Mouse (Mus musculus) hindbrain, postnatal 0 days (tissue): ENCODE results near the gene Iapp. TPM values are rescaled to one million over a fixed set of nuclear protein-coding genes. Genes with fewer than 3 reads are reported as not detected.

Source experiments
- ATAC-seq: fragments of 200-750 bp; cut with Nextera tagmentation; 2 replicates; pipeline ENCODE4 v1.8.0; 2017; ENCODE audit warnings: mild to moderate bottlenecking, moderate TSS enrichment, moderate library complexity
- DNase-seq: peaks from one replicate; pipeline ENCODE4 v3.0.0-alpha.2; 2015; ENCODE audit warnings: low spot score
- H3K27ac ChIP-seq: fragments of 300-500 bp; sonication (generic); 2 replicates; pipeline ENCODE4 v1.5.1; 2014; ENCODE audit warnings: mild to moderate bottlenecking
- H3K27me3 ChIP-seq: fragments of 300-500 bp; sonication (generic); 2 replicates; pipeline ENCODE4 v1.6.1; 2014; ENCODE audit warnings: low read length, mixed read lengths; ENCODE audit not compliant: insufficient read depth
- H3K36me3 ChIP-seq: fragments of 300-500 bp; sonication (generic); 2 replicates; pipeline ENCODE4 v1.6.1; 2014; ENCODE audit warnings: low read length, mixed read lengths; ENCODE audit not compliant: insufficient read depth
- H3K4me1 ChIP-seq: fragments of 300-500 bp; sonication (generic); 2 replicates; pipeline ENCODE4 v1.6.1; 2014; ENCODE audit warnings: antibody characterized with exemption, low read length, mixed read lengths; ENCODE audit not compliant: insufficient read depth
- H3K4me2 ChIP-seq: fragments of 300-500 bp; sonication (generic); 2 replicates; pipeline ENCODE4 v1.6.1; 2014; ENCODE audit warnings: low read depth, mild to moderate bottlenecking, low read length, moderate library complexity, mixed read lengths
- H3K4me3 ChIP-seq: fragments of 300-500 bp; sonication (generic); 2 replicates; pipeline ENCODE4 v1.5.1; 2014; ENCODE audit warnings: low read length
- H3K9ac ChIP-seq: fragments of 300-500 bp; sonication (generic); replicated peaks from 2 replicates; pipeline ENCODE4 v1.6.1; 2014; ENCODE audit warnings: mild to moderate bottlenecking, low read length, moderate library complexity, mixed read lengths
- H3K9me3 ChIP-seq: fragments of 300-500 bp; sonication (generic); 2 replicates; pipeline ENCODE4 v1.6.1; 2016; ENCODE audit warnings: low read length, mixed read lengths
- CTCF ChIP-seq: IDR thresholded peaks from 2 replicates; pipeline ENCODE4 v1.5.1; 2016; ENCODE audit warnings: antibody characterized with exemption, control low read depth, low read depth
- WGBS: fragments of 180-500 bp; shearing (Covaris S2); extraction: QIAGEN DNeasy Blood & Tissue Kit; methylation state at CpG from one replicate; pipeline ENCODE4 v1.1.7; 2014; 5-methylcytosine and 5-hydroxymethylcytosine counted together
- polyA plus RNA-seq: library from polyadenylated mRNA; unstranded; fragments of >200 nt; fragmentation: Nextera tagmentation; extraction: Ambion mirVana; gene quantifications from 2 replicates; pipeline ENCODE4 v1.2.1, GENCODE M21; 2015
- total RNA-seq: library from RNA; depleted of rRNA; stranded (reverse); fragments of >200 nt; gene quantifications from 2 replicates; pipeline ENCODE4 v1.2.3, GENCODE M21; 2014

Gene Iapp
- total and polyA plus RNA-seq, 2 experiments from 2014 or later: 0.41 TPM; not detected in 1

GRCm38 (mm10) chr6:142322881-142323280, 24.7 kb downstream of the Iapp start, which contains the start of gene Slco1a5:
Gene Slco1a5 (minus strand): TSS chr6:142322981.
- DNase-seq (no peak), ATAC-seq (no peak)
- Histone ChIP-seq H3K36me3 (no peaks in the 10 kb centered on the region), H3K4me3 (no peak within 1 kb of the TSS), H3K9ac (no peak within 1 kb of the TSS), H3K4me1 (no peaks in the 10 kb centered on the region), H3K27me3 (no peaks in the 10 kb centered on the region), H3K9me3 (no peaks in the 10 kb centered on the region), H3K4me2 (no peak within 1 kb of the TSS), H3K27ac (no peak within 1 kb of the TSS)
- WGBS: 11% methylated on average over 4 of the region's 4 CpGs
- no peak for TF ChIP-seq CTCF

GRCm38 (mm10) chr6:142326598-142326997, 28.4 kb downstream of the Iapp start:
- no peak overlapping the region for H3K4me2 ChIP-seq
- DNase-seq: no peak
- no peak overlapping the region for H3K9ac ChIP-seq
- no peaks in the 10 kb centered on the region for H3K36me3 ChIP-seq
- H3K4me1 ChIP-seq: no peaks in the 10 kb centered on the region
- no peaks in the 10 kb centered on the region for H3K27me3 ChIP-seq
- WGBS: 80% methylated on average over 3 of the region's 3 CpGs
- no peaks in the 10 kb centered on the region for H3K9me3 ChIP-seq
- no peak overlapping the region for H3K27ac ChIP-seq
- no peak overlapping the region for H3K4me3 ChIP-seq
- ATAC-seq: no peak
- peak; percentile 21; the same call in 1 of the 2 replicates for TF ChIP-seq CTCF

GRCm38 (mm10) chr6:142329201-142329600, 31.0 kb downstream of the Iapp start:
- DNase-seq (no peak), ATAC-seq (no peak)
- 62% methylated on average over 1 of the region's 1 CpGs for WGBS
- no peaks in the 10 kb centered on the region for H3K9me3 ChIP-seq
- TF ChIP-seq CTCF: no peak
- no peak overlapping the region for H3K4me3 ChIP-seq
- no peak overlapping the region for H3K27ac ChIP-seq
- no peak overlapping the region for H3K4me2 ChIP-seq
- no peaks in the 10 kb centered on the region for H3K4me1 ChIP-seq
- no peaks in the 10 kb centered on the region for H3K27me3 ChIP-seq
- no peaks in the 10 kb centered on the region for H3K36me3 ChIP-seq
- no peak overlapping the region for H3K9ac ChIP-seq

GRCm38 (mm10) chr6:142338961-142339360, 40.7 kb downstream of the Iapp start:
- H3K4me3 ChIP-seq: no peak overlapping the region
- H3K9ac ChIP-seq: no peak overlapping the region
- no peaks in the 10 kb centered on the region for H3K27me3 ChIP-seq
- TF ChIP-seq CTCF: no peak
- no peak overlapping the region for H3K4me2 ChIP-seq
- 64% methylated on average over 2 of the region's 2 CpGs for WGBS
- no peaks in the 10 kb centered on the region for H3K4me1 ChIP-seq
- H3K36me3 ChIP-seq: no peaks in the 10 kb centered on the region
- H3K9me3 ChIP-seq: no peaks in the 10 kb centered on the region
- H3K27ac ChIP-seq: no peak overlapping the region
- DNase-seq (no peak), ATAC-seq (no peak)

GRCm38 (mm10) chr6:142339576-142339975, 41.4 kb downstream of the Iapp start:
- ATAC-seq: no peak
- TF ChIP-seq CTCF: no peak
- Histone ChIP-seq H3K9me3 (no peaks in the 10 kb centered on the region), H3K27me3 (no peaks in the 10 kb centered on the region), H3K4me3 (no peak overlapping the region), H3K4me1 (no peaks in the 10 kb centered on the region), H3K4me2 (no peak overlapping the region), H3K27ac (no peak overlapping the region), H3K36me3 (no peaks in the 10 kb centered on the region), H3K9ac (no peak overlapping the region)
- 57% methylated on average over 2 of the region's 2 CpGs for WGBS
- no peak for DNase-seq

GRCm38 (mm10) chr6:142343561-142343960, 45.3 kb downstream of the Iapp start:
- peak; percentile 84 for TF ChIP-seq CTCF

GRCm38 (mm10) chr6:142345440-142346038, 47.3 kb downstream of the Iapp start, which contains the start of gene Pyroxd1:
Gene Pyroxd1 (plus strand): TSS chr6:142345654.
- peak within 1 kb of the TSS; percentile 82 for H3K4me3 ChIP-seq
- under 1% methylated on average over 48 of the region's 48 CpGs for WGBS
- DNase-seq: peak; percentile 97
- peak; percentile 8; the same call in 1 of the 2 replicates for TF ChIP-seq CTCF
- H3K4me2 ChIP-seq: peak within 1 kb of the TSS; percentile 64
- H3K36me3 ChIP-seq: peaks cover 15% of the 10 kb centered on the region; the same call in 1 of the 2 replicates
- H3K9ac ChIP-seq: peak within 1 kb of the TSS; percentile 62
- H3K4me1 ChIP-seq: no peaks in the 10 kb centered on the region; the same call in 1 of the 2 replicates
- no peaks in the 10 kb centered on the region for H3K27me3 ChIP-seq
- H3K27ac ChIP-seq: peak within 1 kb of the TSS; percentile 71
- no peaks in the 10 kb centered on the region for H3K9me3 ChIP-seq
- ATAC-seq: peak; percentile 94

More at GRCm38 (mm10) chr6:142343561-142343960, 45.3 kb downstream of the Iapp start:
- peaks cover 8% of the 10 kb centered on the region; the same call in 1 of the 2 replicates for H3K36me3 ChIP-seq
- no peaks in the 10 kb centered on the region for H3K27me3 ChIP-seq
- H3K9ac ChIP-seq: no peak overlapping the region
- no peak overlapping the region for H3K27ac ChIP-seq
- H3K4me1 ChIP-seq: no peaks in the 10 kb centered on the region; the same call in 1 of the 2 replicates
- WGBS: 80% methylated on average over 2 of the region's 2 CpGs
- H3K9me3 ChIP-seq: no peaks in the 10 kb centered on the region
- DNase-seq (peak; percentile 79), ATAC-seq (no peak)
- H3K4me3 ChIP-seq: no peak overlapping the region
- no peak overlapping the region for H3K4me2 ChIP-seq
